In the genomic region with DNA sequence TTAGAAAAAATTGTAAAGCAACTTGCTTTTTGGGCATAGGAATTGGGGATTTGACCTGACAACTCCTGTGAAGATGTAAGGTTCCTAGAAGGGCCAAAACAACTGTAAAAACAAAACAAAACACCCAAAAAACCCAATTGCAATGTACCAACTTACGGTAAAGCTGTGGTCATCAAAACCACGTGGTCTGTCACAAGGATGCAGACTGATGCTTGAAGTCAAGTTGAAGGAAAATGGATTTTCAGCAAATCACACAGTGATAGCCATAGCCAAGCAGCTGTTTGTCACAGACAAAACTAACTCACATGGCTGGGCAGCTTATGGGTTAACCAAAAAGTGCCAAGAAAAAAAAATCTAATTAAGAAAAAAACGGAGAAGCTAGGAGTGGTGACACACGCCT, we compare ENCODE assay signal across 25 mouse cellular contexts. TPM values are rescaled to one million over a fixed set of nuclear protein-coding genes. Genes with fewer than 3 reads are reported as not detected.
A peak's percentile ranks its signal among the peaks of the same experiment; 100 is the strongest.
DNase-seq lines count a peak whose midpoint lies in the region; TF ChIP-seq lines count a peak whose summit lies in the region.
"Had no signal": no experiment of that assay in that cellular context is flagged by ENCODE, and none has a peak within 500 bp of the region (broad histone marks: within the 10 kb centered on the region; RNA-seq: fewer than 3 reads in every experiment).

No protein-coding gene starts in this region.

- no peak overlapping the region for H3K4me3 ChIP-seq in MEL (ENCODE audit: control insufficient read depth in 1 of 2, insufficient read depth in 1 of 2, low read depth in 2 of 2, low read length in 2 of 2)
- H3K4me3 ChIP-seq: embryonic facial prominence, embryonic 13.5 days; embryonic facial prominence, embryonic 15.5 days; erythroblast, embryonic 14.5 days; forebrain, embryonic 10.5 days; forebrain, embryonic 12.5 days had no signal

- no peaks in the 10 kb centered on the region for H3K36me3 ChIP-seq in MEL (ENCODE audit: control insufficient read depth in 1 of 2, insufficient read depth in 2 of 2, low read length in 2 of 2)
- H3K36me3 ChIP-seq: embryonic facial prominence, embryonic 13.5 days; embryonic facial prominence, embryonic 15.5 days; forebrain, embryonic 10.5 days; forebrain, embryonic 12.5 days; G1E had no signal

- TF ChIP-seq RAD21 in MEL (IDR thresholded peaks at IDR 0.05; ENCODE audit: low read depth, low read length) = no peak

- TF ChIP-seq CTCF in MEL (IDR thresholded peaks at IDR 0.05 in 2 of 3, conservative IDR thresholded peaks at IDR 0.05 in 1 of 3; ENCODE audit: control insufficient read depth in 1 of 3, insufficient read depth in 1 of 3, low read depth in 2 of 3, low read length in 3 of 3, poor library complexity in 1 of 3, severe bottlenecking in 1 of 3) = no peak

- H3K27ac ChIP-seq in MEL (ENCODE audit: control insufficient read depth, low read depth, low read length) = no peak overlapping the region
- H3K27ac ChIP-seq: embryonic facial prominence, embryonic 13.5 days; embryonic facial prominence, embryonic 15.5 days; forebrain, embryonic 10.5 days; forebrain, embryonic 12.5 days had no signal

- DNase-seq in heart, adult 11 months = peak; percentile 28
- DNase-seq in heart, postnatal 25 days (ENCODE audit: low spot score) = no peak
- DNase-seq in 416B (ENCODE audit: low read depth) (peak; percentile 35), MEL (ENCODE audit: low read depth, low spot score) (no peak)
- DNase-seq in T-cell, adult 2 months (ENCODE audit: low spot score) = no peak
- no peak for DNase-seq in thymus, postnatal 10 days (ENCODE audit: low spot score in 2 of 2)
- DNase-seq: adrenal gland, adult 2 months; adrenal gland, postnatal 10 days; adrenal gland, postnatal 25 days; cerebellum, adult 11 months; cerebellum, adult 18-20 months; cerebellum, adult 8-10 months; cerebellum, adult 9-11 months; cerebellum, postnatal 14 days; cerebellum, postnatal 36 days; embryo, embryonic 11 days; forebrain, postnatal 0 days had no signal

- no peak for TF ChIP-seq POLR2A in MEL (IDR thresholded peaks at IDR 0.05; ENCODE audit: control insufficient read depth in 1 of 2, insufficient read depth in 1 of 2, low read depth in 1 of 2, low read length in 2 of 2, poor library complexity in 1 of 2)

- intact Hi-C loops in heart, postnatal 25 days (cut with DNase I) = no loop called here

- H3K27me3 ChIP-seq in MEL (ENCODE audit: control insufficient read depth in 1 of 2, insufficient read depth in 2 of 2, low read length in 2 of 2) = peaks cover 5 to 16% of the 10 kb centered on the region in 2 experiments; a peak in 3 of 4 replicates
- H3K27me3 ChIP-seq: embryonic facial prominence, embryonic 15.5 days; Patski had no signal

- H3K4me1 ChIP-seq in MEL (ENCODE audit: control insufficient read depth in 1 of 2, insufficient read depth in 2 of 2, low read length in 2 of 2) = no peaks in the 10 kb centered on the region

- no peaks in the 10 kb centered on the region for H3K79me2 ChIP-seq in MEL (ENCODE audit: control insufficient read depth, insufficient read depth, low read length, poor library complexity)

- no peak for TF ChIP-seq EP300 in MEL (IDR thresholded peaks at IDR 0.05; ENCODE audit: low read depth in 1 of 2, low read length in 2 of 2)

- no peak overlapping the region for H3K9ac ChIP-seq in MEL (ENCODE audit: control insufficient read depth, low read depth, low read length, poor library complexity, severe bottlenecking)
- H3K9ac ChIP-seq: embryonic facial prominence, embryonic 13.5 days; embryonic facial prominence, embryonic 15.5 days; forebrain, embryonic 12.5 days; forebrain, postnatal 0 days had no signal

- H3K9me3 ChIP-seq in MEL (replicated peaks; ENCODE audit: insufficient read depth, low read length) = no peaks in the 10 kb centered on the region
- H3K9me3 ChIP-seq: embryonic facial prominence, embryonic 13.5 days; embryonic facial prominence, embryonic 15.5 days; forebrain, embryonic 10.5 days; forebrain, embryonic 12.5 days; G1E had no signal

TF ChIP-seq in MEL, 35 proteins besides CTCF, POLR2A, EP300 and RAD21:
- peak; percentile 51 for TF ChIP-seq MAX (IDR thresholded peaks at IDR 0.05; ENCODE audit: low read length)
- TF ChIP-seq MYB (IDR thresholded peaks at IDR 0.05; ENCODE audit: low read depth, low read length) = no peak

RNA-seq across cellular contexts. Expression of a gene that starts 30.6 kb away (rescaled TPM):
- total RNA-seq in heart, postnatal 25 days (2021) = 10 to 100 TPM; 22.4 to 34.7 TPM
- total RNA-seq in MEL (2012; rRNA removed) = 0.75 and 1.0 TPM in 2 replicates
- 1 to 10 TPM in 1 of 2 experiments, not detected in 1; 3.9 TPM for polyA plus RNA-seq in MEL (2012; ENCODE audit: insufficient read depth in 1 of 2, insufficient read length in 2 of 2, low read depth in 1 of 2, low replicate concordance in 2 of 2, missing spikeins in 1 of 2)
- polyA plus RNA-seq: erythroblast, embryonic 14.5 days had no signal

RNA-seq across cellular contexts. Expression of a gene that starts 30.9 kb away (rescaled TPM):
- total RNA-seq in heart, postnatal 25 days (2021) = under 1 TPM in 1 of 2 experiments, not detected in 1; 0.23 TPM
- total RNA-seq in MEL (2012; rRNA removed) = 6.5 and 6.8 TPM in 2 replicates
- 1 to 10 TPM in 1 of 2 experiments, not detected in 1; 5.4 TPM for polyA plus RNA-seq in MEL (2012; ENCODE audit: insufficient read depth in 1 of 2, insufficient read length in 2 of 2, low read depth in 1 of 2, low replicate concordance in 2 of 2, missing spikeins in 1 of 2)
- polyA plus RNA-seq: embryonic facial prominence, embryonic 13.5 days; forebrain, embryonic 12.5 days; forebrain, embryonic 14.5 days; forebrain, postnatal 0 days; Patski had no signal

RNA-seq across cellular contexts. Expression of a gene that starts 43.0 kb away (rescaled TPM):
- 1 to 10 TPM; 4.4 to 5.7 TPM for total RNA-seq in heart, postnatal 25 days (2021)
- total RNA-seq in MEL (2012; rRNA removed) = 19.0 and 20.1 TPM in 2 replicates
- 10 to 100 TPM in 1 of 2 experiments, not detected in 1; 61.0 TPM for polyA plus RNA-seq in MEL (2012; ENCODE audit: insufficient read depth in 1 of 2, insufficient read length in 2 of 2, low read depth in 1 of 2, low replicate concordance in 2 of 2, missing spikeins in 1 of 2)

Comparison
In these comparisons a context has a peak if more than half of its experiments do, and no peak if none do; other contexts are left out.
1. DNase-seq: peak in heart, adult 11 months (single experiment) and 416B (single experiment); none in heart, postnatal 25 days (single experiment), MEL (single experiment), T-cell, adult 2 months (single experiment) and thymus, postnatal 10 days (0 of 2).
2. RNA of a gene that starts 30.6 kb away (total RNA-seq): 22.4 to 34.7 TPM in heart, postnatal 25 days; 0.75 to 1.0 TPM in MEL; every median in the first group is over 10 times any median in the second.